Mouse (Mus musculus) urinary bladder, adult 18-20 months (tissue): ENCODE data around the gene Saxo2.

Experiments
- DNase-seq, 2 experiments: peaks; one replicate each; pipeline ENCODE4 v3.0.0; 2022; ENCODE audit warnings: low spot score in 2 of 2, mixed read lengths in 2 of 2

The Saxo2 gene

DNA sequence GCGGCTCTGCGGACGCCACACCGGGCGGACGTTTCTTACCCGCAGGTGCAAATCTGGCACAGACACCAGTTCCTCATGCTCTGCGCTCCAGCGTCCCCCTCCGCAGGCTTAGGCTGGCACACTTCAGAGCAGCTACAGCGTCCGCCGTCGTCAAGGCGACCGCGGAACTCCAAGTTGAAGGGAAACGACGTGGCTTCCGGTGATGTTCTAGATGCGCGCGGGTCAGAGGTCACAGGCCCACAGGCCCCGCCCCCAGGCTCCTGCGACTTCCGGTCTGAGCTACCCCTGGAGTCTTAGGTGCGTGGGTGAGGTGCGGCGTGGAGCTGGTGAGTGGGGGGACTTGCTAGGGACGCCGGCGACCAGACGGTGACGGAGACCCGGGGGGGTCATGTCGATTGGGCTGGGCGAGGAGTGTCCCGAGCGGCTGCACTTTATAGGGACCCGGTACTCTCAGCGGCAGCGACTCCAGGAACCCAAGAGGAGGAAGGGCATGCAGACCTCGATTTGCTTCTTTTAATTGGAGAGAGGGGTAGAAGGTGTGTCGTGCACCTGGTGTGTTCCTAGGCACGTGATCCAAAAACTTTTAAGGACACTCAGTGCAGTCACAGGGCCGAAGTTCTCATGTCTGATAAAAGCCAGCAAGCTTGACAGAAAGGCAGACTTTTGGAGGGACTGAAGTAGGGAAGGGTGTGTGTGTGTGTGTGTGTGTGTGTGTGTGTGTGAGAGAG, at the start of gene Saxo2, which contains the start of gene Efl1:
Gene Saxo2, minus strand, starts transcription at position 176 of the 728 bp plus-strand sequence.
Gene Efl1, plus strand, starts transcription at position 262 of the 728 bp plus-strand sequence.
- DNase-seq: peak; percentile 88 to 93

DNA sequence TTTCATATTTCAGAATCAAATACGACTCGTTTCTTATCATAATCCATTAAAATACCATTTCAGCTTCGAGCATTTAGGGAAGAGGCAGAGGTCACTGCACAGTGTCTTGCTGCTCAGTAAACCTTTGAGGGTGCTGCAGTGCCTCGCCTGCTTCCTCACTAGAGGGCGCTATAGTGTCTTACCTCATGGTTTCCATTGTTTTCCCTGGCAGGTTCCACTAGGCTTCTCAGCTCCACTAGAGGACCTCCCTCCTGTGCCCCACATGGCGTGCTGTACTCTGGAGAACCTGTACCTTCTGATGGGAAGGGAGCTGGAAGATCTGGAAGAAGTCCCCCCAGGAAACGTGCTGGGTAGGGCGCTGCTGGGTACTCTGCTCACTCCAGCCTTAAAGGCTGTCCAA, 49.3 kb upstream of the Saxo2 start:
- DNase-seq: no peak

GRCm38 (mm10) chr7:82691021-82691738, 42.9 kb upstream of the Saxo2 start:
- DNase-seq: no peak

GRCm38 (mm10) chr7:82688736-82689135, 40.4 kb upstream of the Saxo2 start:
- peak; percentile 13 to 58 for DNase-seq

GRCm38 (mm10) chr7:82679901-82680300, 31.6 kb upstream of the Saxo2 start:
- DNase-seq: no peak

GRCm38 (mm10) chr7:82676834-82677233, 28.5 kb upstream of the Saxo2 start:
- DNase-seq: no peak

DNA sequence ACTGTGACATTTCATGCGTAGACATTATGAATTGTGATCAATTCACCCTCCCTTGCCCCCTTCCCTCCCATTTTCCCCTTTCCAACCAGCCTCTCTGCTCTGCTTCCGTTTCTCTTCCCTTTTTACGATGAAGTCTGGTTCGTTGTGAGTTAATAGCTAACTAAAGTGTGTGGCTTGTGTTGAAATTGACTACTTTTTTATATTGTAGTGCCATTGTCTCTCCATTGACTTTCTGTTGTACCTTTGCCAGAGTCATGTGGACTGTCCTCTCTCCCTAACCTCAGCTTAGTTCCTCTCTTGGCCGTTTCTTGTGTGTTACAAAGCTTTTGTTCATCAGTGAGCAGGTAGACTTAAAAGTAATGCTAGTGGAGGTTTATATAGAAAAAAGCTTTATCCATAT, 27.7 kb upstream of the Saxo2 start:
- no peak for DNase-seq

DNA sequence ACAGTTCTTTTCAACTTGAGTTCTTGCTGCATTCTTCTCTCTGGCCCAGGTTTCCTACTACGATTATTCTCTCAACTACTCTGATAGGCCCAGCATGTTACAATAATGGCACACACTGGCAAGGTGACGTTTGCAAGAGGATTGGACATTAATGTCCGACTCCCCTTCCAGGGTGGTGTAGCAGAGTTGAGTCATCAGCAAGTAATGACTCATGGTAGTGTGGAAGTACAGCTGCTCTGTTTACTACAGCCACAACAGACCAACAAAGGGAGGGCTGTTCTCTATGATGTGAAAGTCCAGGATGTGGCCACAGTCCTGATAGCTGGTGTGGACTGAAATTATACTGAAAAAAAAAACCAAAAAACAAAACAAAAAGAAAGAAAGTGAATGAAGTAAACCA, 16.3 kb upstream of the Saxo2 start:
- DNase-seq: no peak

DNA sequence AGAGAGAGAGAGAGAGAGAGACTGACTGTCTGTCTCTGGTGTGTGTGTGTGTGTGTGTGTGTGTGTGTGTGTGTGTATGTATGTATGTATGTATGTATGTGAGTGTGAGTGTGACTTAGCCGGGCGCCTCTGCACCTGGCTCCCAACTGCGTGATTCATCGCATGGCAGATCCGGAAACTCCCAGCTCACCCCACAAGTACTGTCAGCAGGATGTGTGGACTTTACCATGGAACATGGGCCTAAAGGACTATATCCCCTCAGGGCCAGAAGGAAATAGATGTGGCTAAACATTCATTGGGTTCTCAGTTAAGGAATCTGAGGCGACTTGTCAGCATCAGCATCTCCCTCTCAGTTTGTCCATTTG, 735 bp upstream of the Saxo2 start:
- no peak for DNase-seq

- no peak for DNase-seq
Measured at GRCm38 (mm10) chr7:82647909-82648308, 419 bp downstream of the Saxo2 start.

- DNase-seq: no peak
Measured at GRCm38 (mm10) chr7:82647183-82647582, 1.1 kb downstream of the Saxo2 start.

GRCm38 (mm10) chr7:82625342-82625741, 23.0 kb downstream of the Saxo2 start:
- no peak for DNase-seq

DNA sequence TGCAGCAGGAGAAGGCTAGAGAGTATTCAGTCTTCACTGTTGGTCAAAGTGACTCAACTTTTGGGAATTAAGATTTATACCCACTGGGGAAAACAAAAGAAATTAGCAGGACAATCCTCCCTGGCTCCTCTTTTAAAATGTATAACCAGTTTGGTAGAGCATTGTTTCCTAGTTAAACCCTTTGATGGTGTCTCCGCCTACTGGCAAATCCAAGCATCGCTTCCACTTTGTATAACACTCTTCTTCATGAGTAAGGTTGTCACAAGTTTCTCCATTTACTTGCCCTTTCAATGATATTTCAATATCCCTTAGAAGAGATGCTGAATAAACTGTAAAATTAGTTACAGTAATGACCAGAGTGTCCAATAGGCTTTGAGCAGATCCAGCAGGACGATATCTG, 38.7 kb downstream of the Saxo2 start:
- no peak for DNase-seq

DNA sequence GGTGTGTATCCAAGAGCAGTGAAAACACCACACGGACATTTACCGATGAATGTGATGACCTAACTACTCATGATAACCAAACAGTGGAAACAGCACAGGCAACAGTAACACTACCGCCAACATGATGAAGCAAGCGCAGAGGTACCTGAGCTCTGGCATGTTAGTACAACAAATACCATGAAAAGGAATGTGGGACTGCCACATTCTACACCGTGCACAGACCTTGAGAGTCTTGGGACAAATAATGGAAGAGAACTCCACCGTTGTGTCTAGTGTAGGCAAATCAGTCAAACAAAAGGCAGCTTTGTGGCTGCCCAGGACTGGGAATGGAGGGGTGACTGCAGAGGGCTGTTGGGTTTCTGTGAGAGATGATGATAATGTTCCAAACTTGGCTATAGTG, 42.9 kb downstream of the Saxo2 start:
- peak in 1 of 2 experiments; percentile 5 for DNase-seq

DNA sequence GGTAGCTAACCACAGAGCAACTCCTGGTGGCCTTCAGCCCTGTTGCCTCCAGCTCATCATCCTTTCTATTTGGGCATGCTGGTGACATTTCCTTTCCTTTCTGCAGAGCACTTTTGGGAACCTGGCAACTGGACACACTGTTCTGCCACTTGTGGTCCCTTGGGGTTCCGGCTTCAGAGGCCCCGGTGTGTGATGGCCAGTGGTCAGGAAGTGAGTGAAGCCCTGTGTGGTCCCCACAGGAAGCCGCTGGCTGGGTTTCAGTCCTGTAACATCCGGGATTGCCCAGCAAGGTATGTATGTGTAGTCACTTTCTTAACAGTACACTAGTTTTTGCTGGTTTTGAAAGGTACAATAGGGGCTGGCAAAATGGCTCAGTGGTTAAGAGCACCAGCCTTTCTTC, 46.3 kb downstream of the Saxo2 start:
- no peak for DNase-seq

GRCm38 (mm10) chr7:82590931-82591330, 57.4 kb downstream of the Saxo2 start:
- no peak for DNase-seq
